Mouse (Mus musculus) kidney, embryonic 15.5 days (tissue): ENCODE measurements around the gene Coro2b. TPM values are rescaled to one million over a fixed set of nuclear protein-coding genes. Genes with fewer than 3 reads are reported as not detected.

Source experiments
- ATAC-seq: fragments of 200-750 bp; cut with Nextera tagmentation; replicated peaks from 2 replicates; pipeline ENCODE4 v1.8.0; 2017; ENCODE audit warnings: moderate TSS enrichment; ENCODE audit not compliant: low FRiP score
- H3K27ac ChIP-seq: fragments of 300-500 bp; sonication (generic); 2 replicates; pipeline ENCODE4 v1.5.1; 2015; ENCODE audit warnings: mild to moderate bottlenecking, inconsistent platforms
- H3K27me3 ChIP-seq: fragments of 300-500 bp; sonication (generic); 2 replicates; pipeline ENCODE4 v1.6.1; 2015; ENCODE audit warnings: inconsistent platforms
- H3K36me3 ChIP-seq: fragments of 300-500 bp; sonication (generic); 2 replicates; pipeline ENCODE4 v1.6.1; 2015; ENCODE audit warnings: inconsistent platforms
- H3K4me1 ChIP-seq: fragments of 300-500 bp; sonication (generic); 2 replicates; pipeline ENCODE4 v1.6.1; 2015; ENCODE audit warnings: inconsistent platforms
- H3K4me2 ChIP-seq: fragments of 300-500 bp; sonication (generic); 2 replicates; pipeline ENCODE4 v1.6.1; 2015; ENCODE audit warnings: moderate library complexity, mild to moderate bottlenecking, inconsistent platforms
- H3K4me3 ChIP-seq: fragments of 300-500 bp; sonication (generic); replicated peaks from 2 replicates; pipeline ENCODE4 v1.5.1; 2015; ENCODE audit warnings: mild to moderate bottlenecking, inconsistent platforms
- H3K9ac ChIP-seq: fragments of 300-500 bp; sonication (generic); 2 replicates; pipeline ENCODE4 v1.6.1; 2015; ENCODE audit warnings: mild to moderate bottlenecking, inconsistent platforms
- H3K9me3 ChIP-seq: fragments of 300-500 bp; sonication (generic); replicated peaks from 2 replicates; pipeline ENCODE4 v1.6.1; 2016; ENCODE audit warnings: inconsistent platforms
- WGBS: fragments of 180-500 bp; shearing (Covaris S2); methylation state at CpG from one replicate; pipeline ENCODE4 v1.1.7; 2015; ENCODE audit warnings: mixed read lengths; 5-methylcytosine and 5-hydroxymethylcytosine counted together
- polyA plus RNA-seq: library from polyadenylated mRNA; unstranded; fragments of >200 nt; fragmentation: Nextera tagmentation; extraction: Ambion mirVana; gene quantifications from 2 replicates; pipeline ENCODE4 v1.2.1, GENCODE M21; 2015

Gene Coro2b
- polyA plus RNA-seq, 1 experiment from 2014 or later, result 19.1 TPM

- H3K36me3 ChIP-seq, result peaks cover 70% of the 10 kb centered on the region
- no peak overlapping the region for H3K4me3 ChIP-seq
- no peak for ATAC-seq
- whole genome bisulfite sequencing, result 60% methylated on average over 18 of the region's 18 CpGs
- peaks cover 56% of the 10 kb centered on the region for H3K4me1 ChIP-seq
- no peaks in the 10 kb centered on the region for H3K9me3 ChIP-seq
- no peak overlapping the region for H3K9ac ChIP-seq
- H3K27me3 ChIP-seq, result no peaks in the 10 kb centered on the region
- no peak overlapping the region for H3K27ac ChIP-seq
- no peak overlapping the region for H3K4me2 ChIP-seq
These were observed 163.4 kb downstream of the Coro2b start for GRCm38 (mm10) chr9:62373222-62374123.

DNA sequence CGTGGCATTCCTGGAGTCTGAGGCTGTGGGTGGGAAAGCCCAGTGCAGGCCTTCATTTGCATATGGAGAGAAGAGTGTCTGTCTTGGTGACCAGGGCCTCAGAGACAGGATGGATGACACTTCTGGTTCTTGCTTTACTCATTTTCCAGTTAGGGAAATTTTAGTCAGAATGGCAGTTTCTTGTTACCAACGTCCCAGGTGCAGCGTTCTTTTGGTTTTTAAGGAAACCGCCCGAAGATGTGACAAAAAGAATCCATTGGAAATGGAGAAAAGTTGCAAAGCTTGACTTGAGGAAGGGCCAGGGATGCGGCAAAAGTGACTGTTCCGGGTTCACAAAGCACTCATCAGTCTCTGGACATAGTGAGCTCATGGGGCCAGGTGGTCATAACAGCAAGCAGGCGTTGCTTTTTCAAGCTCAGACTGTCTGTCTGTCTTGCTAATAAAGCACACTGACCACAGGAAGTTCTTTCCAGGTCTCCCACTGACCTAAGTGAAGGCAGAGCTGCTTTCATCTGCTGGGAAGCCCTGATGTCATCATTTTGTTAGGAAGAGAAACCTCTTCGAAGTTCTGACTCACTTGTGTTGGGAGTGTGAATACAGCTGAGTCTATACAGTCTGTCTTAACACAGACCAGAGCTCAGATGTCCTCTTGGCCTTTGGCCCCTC lies 164.2 kb downstream of the Coro2b start:
- Histone ChIP-seq H3K27ac (0 out of 2 replicates have a peak overlapping the region, but pooled peaks have one; percentile 27), H3K4me1 (peaks cover 64% of the 10 kb centered on the region), H3K4me3 (no peak overlapping the region), H3K27me3 (no peaks in the 10 kb centered on the region), H3K36me3 (peaks cover 62% of the 10 kb centered on the region), H3K4me2 (no peak overlapping the region), H3K9ac (no peak overlapping the region), H3K9me3 (no peaks in the 10 kb centered on the region)
- 79% methylated on average over 9 of the region's 9 CpGs for WGBS
- ATAC-seq, result no peak

- Histone ChIP-seq H3K36me3 (peaks cover 55% of the 10 kb centered on the region), H3K9me3 (no peaks in the 10 kb centered on the region), H3K9ac (no peak overlapping the region), H3K27me3 (no peaks in the 10 kb centered on the region), H3K4me1 (peaks cover 71% of the 10 kb centered on the region), H3K4me2 (no peak overlapping the region), H3K27ac (0 out of 2 replicates have a peak overlapping the region, but pooled peaks have one; percentile 27), H3K4me3 (no peak overlapping the region)
- 73% methylated on average over 16 of the region's 16 CpGs for WGBS
- ATAC-seq, result no peak
These were observed 164.9 kb downstream of the Coro2b start for GRCm38 (mm10) chr9:62371745-62372555.

GRCm38 (mm10) chr9:62370648-62371280 lies 166.1 kb downstream of the Coro2b start:
- WGBS, result 59% methylated on average over 6 of the region's 6 CpGs
- Histone ChIP-seq H3K4me1 (peaks cover 83% of the 10 kb centered on the region), H3K4me2 (no peak overlapping the region), H3K9me3 (no peaks in the 10 kb centered on the region), H3K27ac (no peak overlapping the region; the same call in 1 of the 2 replicates), H3K4me3 (no peak overlapping the region), H3K9ac (no peak overlapping the region), H3K27me3 (no peaks in the 10 kb centered on the region), H3K36me3 (peaks cover 43% of the 10 kb centered on the region)
- no peak for ATAC-seq

- peaks cover 89% of the 10 kb centered on the region for H3K4me1 ChIP-seq
- 58% methylated on average over 9 of the region's 9 CpGs for WGBS
- peaks cover 37% of the 10 kb centered on the region for H3K36me3 ChIP-seq
- H3K4me3 ChIP-seq, result no peak overlapping the region
- H3K4me2 ChIP-seq, result no peak overlapping the region
- ATAC-seq, result no peak
- H3K27me3 ChIP-seq, result no peaks in the 10 kb centered on the region
- no peak overlapping the region; the same call in 1 of the 2 replicates for H3K27ac ChIP-seq
- H3K9me3 ChIP-seq, result no peaks in the 10 kb centered on the region
- H3K9ac ChIP-seq, result no peak overlapping the region
These were observed 166.7 kb downstream of the Coro2b start for GRCm38 (mm10) chr9:62370186-62370585.

Other genes with a start within 250 kb of the Coro2b start
- 217 and 225 TPM in 2 replicates for gene Anp32a, start 195.8 kb downstream of the Coro2b start, polyA plus RNA-seq
- 1.2 and 1.4 TPM in 2 replicates for gene Itga11, start 140.8 kb upstream of the Coro2b start, polyA plus RNA-seq